Mouse (Mus musculus) frontal cortex, adult 2 months (tissue): ENCODE measurements around the gene Fam131b. TPM values are rescaled to one million over a fixed set of nuclear protein-coding genes. Genes with fewer than 3 reads are reported as not detected.

Source experiments
- DNase-seq, 2 experiments: peaks; one replicate each; pipeline ENCODE4 v3.0.0; 2022; ENCODE audit warnings: low spot score in 1 of 2; ENCODE audit errors: extremely low spot score in 1 of 2
- polyA plus RNA-seq: library from polyadenylated mRNA; depleted of rRNA; stranded (reverse); fragments of >200 nt; gene quantifications from 2 replicates; pipeline ENCODE4 v1.2.3, GENCODE M21; 2012

Fam131b gene
- polyA plus RNA-seq, 1 experiment = 85.7 TPM

DNA sequence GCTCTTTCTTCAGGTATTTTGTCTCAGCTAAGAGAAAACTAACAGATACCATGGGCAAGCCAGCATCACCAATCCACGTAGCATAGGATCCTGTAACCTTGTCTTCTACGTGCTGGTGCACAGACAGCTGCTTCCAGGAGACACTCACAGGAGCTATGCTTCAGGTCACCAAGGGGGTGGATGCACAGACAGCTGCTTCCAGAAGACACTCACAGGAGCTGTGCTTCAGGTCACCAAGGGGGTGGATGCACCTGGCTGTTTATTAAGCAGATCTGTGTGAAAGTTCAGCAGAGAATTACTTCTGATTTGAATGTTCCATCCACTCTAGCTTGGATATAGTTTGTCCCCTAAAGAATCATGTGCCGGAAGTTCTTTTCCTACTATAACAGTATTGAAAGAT is 6.5 kb upstream of the Fam131b start:
- DNase-seq = no peak

DNA sequence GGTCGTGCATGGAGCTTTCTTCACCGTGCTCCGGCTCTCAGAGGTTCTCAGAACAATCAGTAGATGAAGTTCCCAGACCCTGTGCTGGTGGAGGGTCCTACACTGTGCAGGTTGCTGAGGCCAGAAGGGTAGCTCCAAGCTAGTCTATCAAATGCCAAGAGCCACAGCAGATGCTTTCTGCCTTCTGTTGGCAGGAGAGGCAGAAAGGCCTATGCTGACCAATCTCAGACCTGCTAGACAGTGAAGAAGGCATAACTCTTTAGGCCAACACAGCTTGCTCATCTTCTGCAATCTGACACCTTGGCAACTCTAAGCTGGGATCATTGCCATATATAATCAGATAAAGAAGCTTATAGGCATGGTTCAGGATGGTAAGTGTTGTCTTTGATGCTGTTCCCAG is 5.8 kb upstream of the Fam131b start:
- no peak for DNase-seq

DNA sequence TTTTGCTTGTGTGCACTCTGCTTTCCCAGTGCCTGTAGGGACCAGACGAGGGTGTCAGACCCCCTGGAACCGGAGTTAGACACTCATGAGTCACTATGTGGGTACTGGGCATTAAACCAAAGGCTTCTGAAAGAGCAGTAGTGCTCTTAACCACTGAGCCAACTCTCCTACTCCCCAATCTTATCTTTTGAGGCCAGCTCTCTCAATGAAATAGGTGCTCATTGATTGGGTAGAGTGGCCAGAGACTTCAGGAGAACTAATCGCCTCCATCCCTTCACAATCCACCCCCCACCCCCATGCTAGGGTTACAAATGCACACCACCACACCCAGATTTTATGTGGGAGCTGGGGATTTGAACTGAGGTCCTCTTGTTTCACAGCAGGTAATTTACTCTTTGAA is 4.3 kb upstream of the Fam131b start:
- no peak for DNase-seq

DNA sequence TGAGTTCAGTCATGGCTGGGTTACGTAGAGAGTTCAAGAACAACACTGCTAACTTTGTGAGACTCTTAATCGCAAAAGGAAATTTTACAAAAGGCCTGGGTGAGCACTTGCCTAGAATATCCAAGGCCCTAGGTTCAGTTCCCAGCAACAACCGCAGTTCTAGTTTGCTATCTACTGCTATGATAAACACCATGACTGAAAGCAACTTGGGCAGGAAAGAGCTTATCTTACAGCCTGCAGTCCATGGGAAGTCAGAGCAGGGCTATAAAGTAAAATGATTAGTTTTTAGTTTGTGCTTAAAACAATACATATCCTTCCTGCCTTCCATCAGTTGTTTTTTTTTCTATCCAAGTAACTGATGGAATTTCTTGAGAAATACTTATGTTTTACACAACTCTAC is 2.1 kb upstream of the Fam131b start:
- no peak for DNase-seq

DNA sequence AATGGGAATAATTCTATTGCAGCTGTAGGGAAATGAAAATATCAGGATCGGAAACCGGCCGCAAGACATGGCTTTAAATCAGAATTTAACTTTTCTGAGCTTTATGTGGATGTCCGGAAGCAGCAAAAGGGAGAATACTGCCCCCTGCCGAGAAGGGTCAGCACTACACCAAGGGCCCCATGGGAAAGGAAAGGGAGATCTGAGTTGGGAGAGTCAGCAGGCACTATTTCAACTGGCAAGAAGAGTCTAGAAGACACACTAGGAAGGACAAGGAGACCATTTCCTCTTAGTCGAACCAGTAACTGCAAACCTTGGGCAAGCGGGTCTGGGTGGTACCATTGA is 796 bp upstream of the Fam131b start:
- peak; percentile 66 to 94 for DNase-seq

DNA sequence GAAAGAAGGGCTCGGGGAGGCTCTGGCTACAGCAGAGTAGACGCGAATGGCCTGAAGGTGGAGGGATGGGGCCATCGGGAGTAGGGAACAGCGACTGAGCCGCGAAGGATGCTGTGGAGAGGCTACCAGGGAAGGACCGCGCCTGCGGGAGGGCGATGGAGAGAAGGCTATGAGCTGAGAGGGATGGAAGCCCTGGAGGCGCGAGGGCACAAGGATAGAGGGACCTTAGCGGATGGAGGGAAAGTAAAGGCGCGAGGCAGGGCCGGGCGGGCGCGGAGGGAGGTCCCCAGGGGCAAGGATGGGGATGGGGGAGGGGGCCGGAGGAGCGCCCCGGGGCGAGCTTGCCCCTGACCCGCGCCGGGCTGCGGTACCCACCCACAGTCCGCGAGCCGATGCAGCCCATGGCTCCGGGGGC is 369 bp downstream of the Fam131b start:
- no peak for DNase-seq

DNA sequence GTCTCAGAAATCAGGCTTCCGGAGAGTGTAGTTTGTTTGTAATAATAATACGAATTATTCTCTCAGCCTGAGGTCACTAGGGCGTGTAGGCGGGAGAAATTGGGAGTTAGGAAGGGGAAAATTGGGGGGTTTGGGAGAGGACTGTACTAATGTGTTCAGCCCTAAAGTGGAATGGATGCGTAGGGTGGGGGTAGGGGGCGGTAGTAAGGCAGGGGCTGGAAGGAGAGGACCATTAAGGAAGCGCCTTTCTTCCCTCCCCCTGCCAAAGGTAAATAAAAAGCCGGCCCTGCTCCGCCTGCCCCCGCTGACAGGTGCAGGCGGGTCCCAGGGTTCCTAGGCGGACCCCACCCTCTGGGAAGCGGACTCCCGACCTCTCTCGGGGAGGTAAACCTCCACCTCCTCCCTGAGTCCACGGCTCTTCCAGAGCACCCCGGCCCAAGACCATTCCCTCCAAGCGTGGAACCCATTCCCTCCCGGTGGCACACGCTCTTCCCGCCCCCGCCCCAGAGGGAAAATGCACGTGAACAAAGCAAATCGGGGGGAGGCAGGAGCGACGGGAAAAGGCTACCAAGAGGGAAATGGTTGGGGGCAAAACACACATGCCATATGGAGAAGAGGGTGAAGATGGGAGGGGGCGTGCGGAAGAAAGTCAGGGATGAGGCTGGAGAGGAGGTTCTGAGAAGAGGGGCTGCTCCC is 924 bp downstream of the Fam131b start:
- DNase-seq = no peak

DNA sequence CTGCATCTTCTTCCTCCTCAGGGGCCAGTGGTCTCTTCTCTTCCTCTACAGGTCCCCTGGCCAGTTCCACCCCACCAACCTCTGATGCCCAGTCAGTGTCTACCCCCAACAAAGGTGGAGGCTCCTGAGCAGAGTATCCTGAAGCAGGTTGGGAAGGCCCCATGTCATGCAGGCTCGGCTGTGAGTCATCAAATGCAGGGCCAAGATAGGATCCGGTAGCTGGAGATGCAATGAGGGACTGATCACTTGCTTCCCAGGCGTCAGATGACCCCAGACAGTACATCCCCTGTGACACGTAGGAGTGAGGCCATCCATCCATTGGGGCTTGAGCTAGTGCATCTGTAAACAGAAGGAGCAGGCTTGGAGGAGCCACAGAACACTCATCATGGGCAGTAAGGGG is 6.2 kb downstream of the Fam131b start:
- no peak for DNase-seq

DNA sequence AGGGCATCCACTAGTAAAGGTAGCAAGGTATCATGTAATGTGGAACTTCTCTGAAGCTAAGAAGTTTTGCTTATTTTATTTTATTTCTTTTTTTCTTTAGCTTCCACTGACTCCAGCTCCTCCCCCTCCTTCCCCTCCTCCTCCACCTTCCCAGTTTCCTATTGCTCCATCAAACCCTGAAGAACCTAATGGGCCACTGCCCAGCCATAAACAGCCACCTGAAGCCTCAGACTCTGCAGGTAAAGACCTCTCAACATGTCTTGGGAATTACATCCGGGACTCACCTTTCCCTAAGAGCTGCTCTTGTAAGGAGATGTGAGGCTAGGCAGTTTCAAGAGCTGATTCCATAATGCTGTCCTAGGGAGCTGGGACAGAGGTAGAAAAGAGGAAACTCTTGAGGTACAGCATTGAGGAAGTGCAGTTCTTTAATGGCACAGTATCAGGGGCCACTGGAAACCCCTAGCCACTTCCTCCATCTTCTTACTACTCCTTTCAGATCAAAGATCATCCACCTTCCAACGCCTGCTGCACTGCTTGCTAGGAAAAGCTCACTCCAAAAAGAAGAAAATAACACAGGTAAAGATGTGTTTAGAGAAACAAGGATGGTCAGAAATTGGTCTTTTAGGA is 13.9 kb downstream of the Fam131b start:
- no peak for DNase-seq

DNA sequence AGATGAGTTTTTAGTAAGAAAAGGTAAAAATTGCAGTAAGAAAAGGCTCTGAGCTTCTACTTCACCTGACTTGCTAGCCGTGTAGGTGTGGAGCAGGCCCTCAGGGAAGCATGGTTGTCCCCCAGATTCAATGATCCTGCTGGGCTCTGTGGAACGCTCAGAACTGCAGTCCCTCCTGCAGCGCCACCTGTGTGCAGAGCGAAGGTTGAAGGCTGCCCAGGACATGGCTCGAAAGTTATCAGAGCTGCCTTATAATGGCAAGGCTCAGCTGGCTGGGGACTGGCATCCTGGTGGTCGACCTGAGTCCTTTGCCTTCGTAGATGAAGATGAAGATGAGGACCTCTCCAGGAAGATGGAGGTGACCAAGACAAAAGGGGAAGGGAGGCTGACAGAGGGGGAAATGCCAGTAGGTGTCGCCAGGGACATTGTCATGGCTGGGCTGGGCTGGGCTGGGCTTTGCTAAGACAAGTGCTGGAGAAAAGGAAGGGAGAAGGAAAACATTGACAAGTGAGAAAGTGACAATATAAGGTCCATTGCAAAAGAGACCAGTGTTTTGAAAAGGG is 14.5 kb downstream of the Fam131b start:
- DNase-seq = no peak

DNA sequence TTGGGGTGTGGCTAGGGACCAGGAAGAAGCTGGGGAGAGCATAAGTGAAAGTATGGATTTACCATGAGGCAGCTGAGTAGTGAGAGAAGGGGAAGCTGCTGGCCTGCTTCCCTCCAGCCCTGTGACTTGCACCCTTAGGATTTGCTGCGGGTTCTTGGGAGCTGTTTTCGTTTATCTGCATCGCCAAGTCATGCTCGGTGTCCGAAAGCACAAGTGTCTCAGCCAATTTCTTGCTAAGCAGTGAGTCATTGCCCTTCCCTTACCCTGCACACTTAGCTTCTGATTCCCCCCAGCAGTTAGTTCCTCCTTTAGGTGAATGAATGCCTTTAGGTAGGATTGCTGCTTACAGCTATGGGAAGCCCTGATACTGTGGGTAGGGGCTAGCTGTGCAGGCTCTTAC is 25.1 kb downstream of the Fam131b start:
- no peak for DNase-seq

DNA sequence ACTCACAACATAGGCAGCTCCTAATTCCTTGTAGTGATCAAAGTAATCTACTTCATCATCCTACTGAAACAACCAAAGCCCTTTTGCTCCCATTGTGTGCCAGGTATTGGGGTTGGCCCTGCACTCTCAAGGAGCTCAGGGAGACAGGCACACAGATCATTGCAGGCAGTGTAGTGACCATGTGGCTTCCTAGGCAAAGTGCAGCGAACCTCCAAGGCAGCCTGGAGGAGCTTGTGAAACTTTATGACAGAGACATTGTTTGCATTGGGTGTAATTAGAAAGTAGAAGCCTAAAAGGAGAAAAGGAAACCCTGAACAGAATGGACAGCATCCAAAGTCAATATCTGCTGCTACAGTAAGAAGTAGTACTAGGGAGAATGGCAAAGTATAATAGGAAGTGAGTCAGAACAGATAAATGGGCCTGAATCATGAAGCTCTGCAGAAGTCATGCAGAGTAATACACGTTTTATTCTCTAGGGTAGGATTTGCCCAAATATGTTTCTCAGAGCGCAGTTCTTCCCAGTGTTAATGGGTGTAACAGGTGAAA is 28.8 kb downstream of the Fam131b start:
- DNase-seq = no peak

DNA sequence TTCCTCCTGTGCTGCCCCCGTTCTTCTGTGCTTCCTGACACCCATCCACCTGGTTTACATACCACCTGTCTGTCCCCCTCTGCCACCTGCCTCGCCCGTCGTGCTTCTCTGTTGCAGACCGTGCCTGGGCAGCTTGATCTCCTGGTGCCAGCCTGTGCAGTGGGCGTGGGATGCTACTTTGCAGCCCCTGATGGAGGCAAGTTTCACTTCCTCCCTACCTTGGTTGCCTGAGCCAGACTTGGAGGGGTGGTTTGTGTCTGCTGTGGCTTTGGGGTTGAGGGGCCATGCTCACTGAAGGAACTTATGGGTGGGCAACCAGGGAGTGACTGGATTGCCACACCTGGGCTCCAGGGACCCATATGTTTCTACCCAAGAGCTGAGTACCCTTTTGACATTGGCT is 31.1 kb downstream of the Fam131b start:
- no peak for DNase-seq

DNA sequence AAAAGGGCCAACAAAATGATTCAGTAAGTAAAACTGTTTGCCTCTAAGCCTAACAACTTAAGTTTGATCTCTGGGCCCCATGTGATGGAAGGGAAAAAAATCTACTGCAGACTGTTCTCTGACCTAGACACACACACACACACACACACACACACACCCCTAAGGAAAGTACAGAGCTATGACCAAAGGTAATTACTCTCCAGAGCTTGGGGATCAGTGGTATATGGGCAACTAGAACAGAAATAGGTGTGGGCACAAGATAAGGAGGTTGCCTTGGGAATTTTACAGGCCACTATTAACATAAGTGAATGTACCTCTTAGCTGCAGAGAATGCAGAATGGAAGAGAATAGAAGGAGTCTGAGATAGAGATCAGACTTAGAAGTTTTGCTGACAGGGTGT is 36.9 kb downstream of the Fam131b start:
- no peak for DNase-seq

DNA sequence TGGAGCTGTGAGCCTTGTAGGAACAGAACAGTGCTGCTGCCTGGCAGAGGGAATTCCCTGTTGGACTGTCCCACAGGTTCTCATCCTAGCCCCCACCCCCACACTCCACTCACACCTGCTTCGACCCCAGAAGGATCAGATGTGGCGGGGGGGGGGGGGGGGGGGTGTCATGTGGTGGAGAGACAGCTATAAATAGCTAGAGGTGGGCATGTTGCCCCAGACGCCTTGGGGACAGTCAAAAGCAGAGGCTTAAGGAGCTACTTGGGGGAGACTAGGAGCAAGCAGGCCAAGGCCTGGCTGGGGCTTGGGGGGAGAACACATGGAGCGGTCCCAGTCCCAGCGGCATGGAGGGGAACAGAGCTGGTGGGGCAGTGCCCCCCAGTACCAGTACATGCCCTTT is 38.0 kb downstream of the Fam131b start, which contains the start of gene Clcn1:
TSS of gene Clcn1 (plus strand) at position 238 of the 400 bp plus-strand sequence.
- no peak for DNase-seq

DNA sequence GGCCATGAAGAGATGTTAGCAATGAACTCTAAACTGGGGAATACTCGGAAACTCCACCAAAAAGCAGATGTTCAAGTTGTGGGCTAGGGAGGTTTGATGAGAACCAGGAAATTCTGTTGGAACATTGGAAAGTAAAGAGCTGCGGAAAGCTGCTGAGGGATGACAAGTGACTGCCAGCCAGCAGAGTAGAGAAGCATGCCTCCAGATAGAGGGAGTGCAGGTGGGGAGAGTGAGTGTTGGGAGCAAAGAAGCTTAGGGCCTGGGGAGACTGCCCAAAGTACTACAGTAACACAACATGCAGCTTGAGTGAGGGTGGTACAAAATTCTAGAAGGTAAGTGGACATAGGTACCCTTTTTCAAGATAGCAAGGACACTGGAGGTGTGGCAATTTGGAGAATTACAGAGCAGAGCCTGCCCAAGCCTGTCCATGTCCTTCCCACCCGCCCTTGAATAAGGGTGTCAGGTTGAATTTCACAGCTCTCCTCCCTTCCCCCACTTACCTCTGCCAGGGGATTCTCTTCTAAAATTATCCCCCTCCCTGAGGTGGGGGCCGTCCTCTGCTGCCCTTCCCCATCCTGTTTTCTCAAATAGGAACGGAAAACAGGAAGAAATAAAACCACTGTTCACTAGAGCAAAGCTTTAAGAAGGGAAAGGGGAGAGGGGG is 41.4 kb downstream of the Fam131b start:
- no peak for DNase-seq

DNA sequence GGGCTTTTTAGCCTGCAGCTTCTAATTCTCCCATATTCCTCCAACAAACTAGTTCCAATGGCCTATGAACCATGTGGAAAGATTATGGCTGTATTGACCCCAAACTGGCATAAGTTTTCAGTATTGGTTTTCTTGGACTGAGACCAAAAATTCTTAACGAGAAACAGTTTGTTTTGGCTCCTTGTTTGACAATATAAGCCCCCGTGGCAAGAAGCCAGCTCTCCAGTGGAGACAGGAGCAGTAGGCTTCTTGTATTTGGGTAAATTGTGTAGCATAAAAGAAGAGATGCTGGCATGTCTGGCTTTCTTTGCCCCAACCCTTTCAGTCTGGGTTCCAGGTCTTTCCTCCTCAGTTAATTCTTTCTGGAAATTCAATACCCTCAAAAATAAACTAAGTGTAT is 48.3 kb downstream of the Fam131b start:
- no peak for DNase-seq

DNA sequence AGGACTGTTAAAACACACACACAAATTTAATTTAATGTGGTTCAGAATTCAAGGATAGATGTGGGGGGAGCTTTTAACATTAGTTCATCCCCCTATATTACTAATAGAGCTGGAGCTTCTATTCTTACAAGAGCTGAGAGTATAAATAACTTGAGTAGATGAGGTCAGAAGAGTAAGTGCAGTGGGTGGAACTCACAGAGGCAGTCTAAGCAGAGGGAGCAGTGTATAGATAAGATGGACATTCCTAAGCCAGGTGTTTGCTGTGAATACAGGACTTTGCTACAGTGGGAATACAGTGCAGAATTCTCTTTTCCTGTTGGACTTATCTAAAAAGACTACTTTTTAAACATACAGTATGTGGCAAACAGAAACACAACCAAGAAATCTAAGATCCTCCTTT is 53.6 kb downstream of the Fam131b start:
- DNase-seq = no peak

DNA sequence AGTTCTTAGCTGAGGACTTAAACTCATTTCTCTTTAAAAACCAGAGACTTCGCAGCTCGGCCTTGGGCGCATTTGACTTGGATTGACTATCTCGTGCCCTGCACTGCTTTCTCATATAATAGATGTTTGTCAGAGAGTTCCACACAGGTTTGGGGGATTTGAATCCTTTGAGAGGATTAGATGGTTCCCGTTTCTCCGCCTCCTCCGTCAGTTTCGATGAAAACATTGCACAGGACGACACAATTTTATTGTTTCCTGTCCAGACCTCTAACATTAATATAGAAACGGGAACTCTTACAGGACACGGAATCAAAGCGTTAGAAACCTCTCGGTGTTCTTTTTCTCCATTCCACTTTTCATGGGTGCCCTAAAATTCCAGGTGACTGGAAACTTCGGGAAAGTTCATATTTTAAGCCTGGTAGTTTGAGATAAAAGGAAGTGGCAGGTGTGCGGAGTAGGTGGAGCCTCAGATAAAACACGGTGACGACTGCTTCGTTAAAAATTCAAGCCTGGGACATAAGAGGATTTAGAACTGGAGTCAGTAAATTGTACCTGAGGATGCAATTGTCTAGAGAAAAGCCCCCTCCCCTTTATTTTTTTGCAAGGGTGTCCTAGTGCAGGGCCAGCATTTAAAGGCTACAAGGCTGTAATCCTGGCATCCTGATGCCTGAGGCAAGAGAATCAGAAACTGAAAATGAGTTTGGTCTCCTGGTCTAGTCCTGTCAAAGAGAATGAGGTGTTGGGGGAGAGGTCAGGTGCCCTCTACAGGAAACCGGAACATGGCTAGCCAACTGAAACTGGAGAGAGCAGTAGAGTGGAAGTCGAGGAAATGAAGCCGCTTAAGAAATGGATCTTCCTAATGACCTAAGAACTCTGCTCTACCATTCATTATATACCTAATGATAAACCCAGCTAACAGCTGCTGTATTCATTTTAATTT is 58.8 kb downstream of the Fam131b start:
- DNase-seq = peak in 1 of 2 experiments; percentile 19
